Mouse (Mus musculus) heart, embryonic 16.5 days (tissue): ENCODE data around the gene Tax1bp1. TPM values are rescaled to one million over a fixed set of nuclear protein-coding genes. Genes with fewer than 3 reads are reported as not detected.

Source experiments
- ATAC-seq: fragments of 200-750 bp; cut with Nextera tagmentation; replicated peaks from 2 replicates; pipeline ENCODE4 v1.8.0; 2017; ENCODE audit warnings: moderate number of reproducible peaks; ENCODE audit not compliant: insufficient read depth, low FRiP score; ENCODE audit errors: extremely low read depth
- H3K27ac ChIP-seq: fragments of 300-500 bp; sonication (generic); 2 replicates; pipeline ENCODE4 v1.5.1; 2014; ENCODE audit warnings: mild to moderate bottlenecking, low read length, control low read depth, moderate library complexity
- H3K27me3 ChIP-seq: fragments of 300-500 bp; sonication (generic); 2 replicates; pipeline ENCODE4 v1.6.1; 2014; ENCODE audit warnings: low read length, mixed read lengths; ENCODE audit not compliant: control insufficient read depth, insufficient read depth
- H3K36me3 ChIP-seq: fragments of 300-500 bp; sonication (generic); 2 replicates; pipeline ENCODE4 v1.6.1; 2014; ENCODE audit not compliant: control insufficient read depth, insufficient read depth
- H3K4me1 ChIP-seq: fragments of 300-500 bp; sonication (generic); 2 replicates; pipeline ENCODE4 v1.6.1; 2014; ENCODE audit warnings: low read length, mixed read lengths; ENCODE audit not compliant: control insufficient read depth, insufficient read depth
- H3K4me2 ChIP-seq: fragments of 300-500 bp; sonication (generic); 2 replicates; pipeline ENCODE4 v1.6.1; 2014; ENCODE audit warnings: low read depth, mild to moderate bottlenecking, control low read depth, low read length
- H3K4me3 ChIP-seq: fragments of 300-500 bp; sonication (generic); 2 replicates; pipeline ENCODE4 v1.5.1; 2014; ENCODE audit warnings: mild to moderate bottlenecking, control low read depth, low read length
- H3K9ac ChIP-seq: fragments of 300-500 bp; sonication (generic); 2 replicates; pipeline ENCODE4 v1.6.1; 2014; ENCODE audit warnings: low read length, control low read depth
- H3K9me3 ChIP-seq: fragments of 300-500 bp; sonication (generic); replicated peaks from 2 replicates; pipeline ENCODE4 v1.6.1; 2016; ENCODE audit warnings: low read length; ENCODE audit not compliant: control insufficient read depth
- WGBS: fragments of 180-500 bp; shearing (Covaris S2); extraction: QIAGEN DNeasy Blood & Tissue Kit; methylation state at CpG from one replicate; pipeline ENCODE4 v1.1.7; 2014; 5-methylcytosine and 5-hydroxymethylcytosine counted together
- polyA plus RNA-seq: library from polyadenylated mRNA; unstranded; fragments of >200 nt; fragmentation: Nextera tagmentation; extraction: Ambion mirVana; gene quantifications from 2 replicates; pipeline ENCODE4 v1.2.1, GENCODE M21; 2015

Gene Tax1bp1
- polyA plus RNA-seq, 1 experiment from 2014 or later, result 113 TPM

- Histone ChIP-seq H3K4me3 (no peak overlapping the region), H3K27ac (no peak overlapping the region), H3K4me1 (0 out of 2 replicates have a peak, but pooled peaks cover 2% of the 10 kb centered on the region), H3K36me3 (peaks cover 12% of the 10 kb centered on the region; the same call in 1 of the 2 replicates), H3K9ac (no peak overlapping the region), H3K27me3 (no peaks in the 10 kb centered on the region), H3K9me3 (no peaks in the 10 kb centered on the region), H3K4me2 (no peak overlapping the region)
- WGBS, result 54% methylated on average over 8 of the region's 8 CpGs
- no peak for ATAC-seq
These were observed 11.4 kb downstream of the Tax1bp1 start for GRCm38 (mm10) chr6:52724805-52725439.

GRCm38 (mm10) chr6:52730338-52730737, 16.8 kb downstream of the Tax1bp1 start:
- peaks cover 11% of the 10 kb centered on the region; the same call in 1 of the 2 replicates for H3K36me3 ChIP-seq
- H3K4me3 ChIP-seq, result no peak overlapping the region
- WGBS, result 23% methylated on average over 4 of the region's 4 CpGs
- H3K9me3 ChIP-seq, result no peaks in the 10 kb centered on the region
- no peaks in the 10 kb centered on the region for H3K27me3 ChIP-seq
- H3K27ac ChIP-seq, result no peak overlapping the region
- peaks cover 4% of the 10 kb centered on the region for H3K4me1 ChIP-seq
- ATAC-seq, result no peak
- no peak overlapping the region for H3K4me2 ChIP-seq
- H3K9ac ChIP-seq, result no peak overlapping the region

- H3K4me3 ChIP-seq, result no peak overlapping the region
- peaks cover 4% of the 10 kb centered on the region for H3K4me1 ChIP-seq
- 83% methylated on average over 2 of the region's 2 CpGs for WGBS
- no peaks in the 10 kb centered on the region for H3K9me3 ChIP-seq
- H3K27ac ChIP-seq, result no peak overlapping the region
- H3K36me3 ChIP-seq, result peaks cover 20% of the 10 kb centered on the region
- no peaks in the 10 kb centered on the region for H3K27me3 ChIP-seq
- ATAC-seq, result no peak
- H3K4me2 ChIP-seq, result no peak overlapping the region
- H3K9ac ChIP-seq, result no peak overlapping the region
These were observed 21.1 kb downstream of the Tax1bp1 start for GRCm38 (mm10) chr6:52734630-52735029.

- H3K27ac ChIP-seq, result no peak overlapping the region
- ATAC-seq, result no peak
- peaks cover 39% of the 10 kb centered on the region for H3K36me3 ChIP-seq
- H3K9me3 ChIP-seq, result no peaks in the 10 kb centered on the region; the same call in 1 of the 2 replicates
- 90% methylated on average over 5 of the region's 5 CpGs for WGBS
- H3K9ac ChIP-seq, result no peak overlapping the region
- no peak overlapping the region for H3K4me3 ChIP-seq
- H3K4me2 ChIP-seq, result no peak overlapping the region
- H3K4me1 ChIP-seq, result no peaks in the 10 kb centered on the region
- H3K27me3 ChIP-seq, result no peaks in the 10 kb centered on the region
These were observed 39.3 kb downstream of the Tax1bp1 start for GRCm38 (mm10) chr6:52752832-52753231.

GRCm38 (mm10) chr6:52765206-52765605, 51.7 kb downstream of the Tax1bp1 start:
- no peak overlapping the region for H3K4me3 ChIP-seq
- no peaks in the 10 kb centered on the region for H3K4me1 ChIP-seq
- WGBS, result 60% methylated on average over 7 of the region's 7 CpGs
- H3K27ac ChIP-seq, result no peak overlapping the region
- H3K27me3 ChIP-seq, result no peaks in the 10 kb centered on the region
- H3K4me2 ChIP-seq, result no peak overlapping the region
- no peak overlapping the region for H3K9ac ChIP-seq
- no peaks in the 10 kb centered on the region for H3K9me3 ChIP-seq
- peaks cover 29% of the 10 kb centered on the region for H3K36me3 ChIP-seq
- ATAC-seq, result no peak

GRCm38 (mm10) chr6:52770789-52771188, 57.3 kb downstream of the Tax1bp1 start:
- WGBS, result 67% methylated on average over 1 of the region's 1 CpGs
- no peak overlapping the region for H3K4me3 ChIP-seq
- no peak overlapping the region for H3K4me2 ChIP-seq
- no peaks in the 10 kb centered on the region for H3K27me3 ChIP-seq
- no peak for ATAC-seq
- peaks cover 23% of the 10 kb centered on the region for H3K36me3 ChIP-seq
- H3K27ac ChIP-seq, result no peak overlapping the region
- no peaks in the 10 kb centered on the region for H3K4me1 ChIP-seq
- no peak overlapping the region for H3K9ac ChIP-seq
- H3K9me3 ChIP-seq, result no peaks in the 10 kb centered on the region

GRCm38 (mm10) chr6:52773132-52773531, 59.6 kb downstream of the Tax1bp1 start:
- no peaks in the 10 kb centered on the region for H3K4me1 ChIP-seq
- WGBS, result 83% methylated on average over 5 of the region's 5 CpGs
- H3K4me3 ChIP-seq, result no peak overlapping the region
- H3K9ac ChIP-seq, result no peak overlapping the region
- no peaks in the 10 kb centered on the region for H3K27me3 ChIP-seq
- no peaks in the 10 kb centered on the region for H3K9me3 ChIP-seq
- H3K36me3 ChIP-seq, result peaks cover 12% of the 10 kb centered on the region
- no peak overlapping the region for H3K27ac ChIP-seq
- ATAC-seq, result no peak
- no peak overlapping the region for H3K4me2 ChIP-seq

DNA sequence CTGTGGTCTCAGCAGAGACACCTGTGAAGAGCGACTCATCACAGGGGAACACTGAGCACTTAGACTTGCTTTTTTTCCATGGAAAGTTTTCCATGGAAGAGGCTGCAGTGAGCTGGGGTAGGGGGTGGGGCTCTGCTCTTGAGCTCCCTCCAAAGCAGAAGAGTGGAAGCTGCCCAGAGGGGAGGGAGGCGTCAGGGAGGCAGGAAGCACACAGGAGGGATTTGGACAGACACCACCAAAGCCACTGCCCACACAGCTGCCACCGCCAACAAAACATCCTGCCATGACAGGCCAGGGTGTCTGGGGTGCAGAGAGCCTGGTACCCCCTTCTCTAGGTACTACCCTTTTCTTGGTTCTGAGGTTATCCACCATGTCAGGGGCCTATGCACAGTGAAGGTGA, 61.8 kb downstream of the Tax1bp1 start:
- H3K4me1 ChIP-seq, result no peaks in the 10 kb centered on the region
- H3K9me3 ChIP-seq, result no peaks in the 10 kb centered on the region
- no peak overlapping the region for H3K9ac ChIP-seq
- H3K4me2 ChIP-seq, result no peak overlapping the region
- WGBS, result 66% methylated on average over 3 of the region's 3 CpGs
- no peaks in the 10 kb centered on the region for H3K27me3 ChIP-seq
- no peak; the same call in 1 of the 2 replicates for ATAC-seq
- no peak overlapping the region for H3K27ac ChIP-seq
- no peak overlapping the region for H3K4me3 ChIP-seq
- 0 out of 2 replicates have a peak, but pooled peaks cover 2% of the 10 kb centered on the region for H3K36me3 ChIP-seq

DNA sequence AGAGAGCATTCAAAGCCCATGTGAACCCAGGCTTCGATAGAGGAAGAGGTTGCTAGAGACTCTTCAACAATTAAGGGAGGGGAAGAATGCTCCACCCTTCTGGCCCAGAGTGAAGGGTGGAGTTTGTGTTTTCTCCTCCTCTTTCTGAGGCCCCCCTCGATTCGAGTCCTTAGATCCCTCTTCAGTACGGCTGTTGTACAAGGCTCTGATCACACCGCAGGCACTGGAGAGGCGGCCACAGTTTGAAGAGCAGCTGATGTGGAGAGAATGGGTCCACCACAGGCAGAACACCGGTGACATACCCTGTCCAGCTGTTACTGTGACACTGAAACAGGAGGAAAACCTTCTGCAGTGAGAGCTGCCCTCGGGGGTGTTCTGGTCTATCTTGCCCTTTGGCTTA, 62.4 kb downstream of the Tax1bp1 start:
- H3K27ac ChIP-seq, result no peak overlapping the region
- no peak overlapping the region for H3K4me2 ChIP-seq
- H3K36me3 ChIP-seq, result 0 out of 2 replicates have a peak, but pooled peaks cover 2% of the 10 kb centered on the region
- H3K4me1 ChIP-seq, result no peaks in the 10 kb centered on the region
- no peak; the same call in 1 of the 2 replicates for ATAC-seq
- no peaks in the 10 kb centered on the region for H3K9me3 ChIP-seq
- H3K4me3 ChIP-seq, result no peak overlapping the region
- WGBS, result 78% methylated on average over 8 of the region's 8 CpGs
- no peaks in the 10 kb centered on the region for H3K27me3 ChIP-seq
- no peak overlapping the region for H3K9ac ChIP-seq
